Mouse (Mus musculus): ENCODE data around the gene Prr7.

DNA sequence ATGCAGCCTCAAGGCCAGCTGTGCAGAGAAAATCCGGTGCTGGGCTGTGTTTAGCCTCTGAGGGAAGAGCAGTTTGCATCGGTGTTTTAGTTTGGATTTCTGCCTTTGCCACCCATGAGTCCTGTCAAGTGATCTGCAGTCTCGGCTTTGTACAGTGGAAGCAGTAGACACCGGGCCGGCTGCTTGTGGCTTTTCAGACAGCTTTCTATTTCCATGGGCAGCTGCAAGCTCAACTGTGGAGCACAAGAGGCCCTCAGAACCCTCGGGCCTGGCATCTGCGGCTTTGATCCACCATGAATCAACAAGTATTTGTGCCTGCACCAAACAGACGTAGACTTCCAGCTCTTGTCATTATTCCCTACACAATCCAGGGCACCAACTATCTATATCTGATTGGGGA lies 38.3 kb downstream of the Prr7 start:
- TF ChIP-seq CTCF (IDR thresholded peaks at IDR 0.05; ENCODE audit: control insufficient read depth, insufficient read depth, insufficient read length) = no peak
- TF ChIP-seq USF1 (IDR thresholded peaks at IDR 0.05; ENCODE audit: low read depth) = no peak
- no peak for TF ChIP-seq MYOG (IDR thresholded peaks at IDR 0.05; ENCODE audit: control insufficient read depth, extremely low read depth, insufficient read length)
- TF ChIP-seq MAX (IDR thresholded peaks at IDR 0.05) = no peak
- TF ChIP-seq MYOD1 (IDR thresholded peaks at IDR 0.05; ENCODE audit: control insufficient read depth, insufficient read length, low read depth) = no peak
- no peak for TF ChIP-seq FOSL1 (IDR thresholded peaks at IDR 0.05; ENCODE audit: insufficient read depth, low read length, poor library complexity, severe bottlenecking)
